Mouse (Mus musculus): ENCODE data around the gene Cdk5rap3. TPM values are rescaled to one million over a fixed set of nuclear protein-coding genes. Genes with fewer than 3 reads are reported as not detected.

Cdk5rap3 gene
- polyA plus RNA-seq, 1 experiment, result 95.5 TPM

DNA sequence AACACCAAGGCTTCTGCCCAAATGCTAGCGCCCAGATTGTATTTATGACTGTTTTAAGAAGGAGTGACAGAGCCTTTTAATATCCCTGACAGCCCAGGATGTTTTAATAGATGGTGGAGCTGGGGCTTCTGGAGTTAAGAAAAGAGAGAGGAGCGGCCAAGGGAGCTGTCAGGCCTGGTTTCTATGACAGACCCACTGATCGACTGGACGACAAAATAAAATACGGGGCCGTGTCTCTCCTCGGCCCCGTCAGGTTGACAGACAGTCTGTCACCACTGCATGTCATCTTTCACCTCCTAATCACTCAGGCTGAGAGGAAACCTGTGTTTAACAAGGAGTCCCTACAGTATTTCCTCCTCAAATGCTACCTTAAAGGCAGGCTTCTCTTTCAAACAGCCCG is 15.0 kb downstream of the Cdk5rap3 start:
- no peaks in the 10 kb centered on the region for H3K4me1 ChIP-seq (replicated peaks; ENCODE audit: control insufficient read depth, insufficient read depth, low read length)
- TF ChIP-seq CTCF (IDR thresholded peaks at IDR 0.05; ENCODE audit: borderline replicate concordance, control insufficient read depth, extremely low read depth, insufficient read depth, low read length, poor library complexity), result no peak
- TF ChIP-seq POLR2A (IDR thresholded peaks at IDR 0.05; ENCODE audit: control insufficient read depth, extremely low read depth, insufficient read depth, low read length, poor library complexity), result no peak
- no peak for DNase-seq
- no peak overlapping the region for H3K4me3 ChIP-seq (ENCODE audit: control insufficient read depth, insufficient read depth, low read length)
- no peaks in the 10 kb centered on the region for H3K27me3 ChIP-seq (ENCODE audit: control insufficient read depth, insufficient read depth, low read length)
- H3K36me3 ChIP-seq (ENCODE audit: control insufficient read depth, insufficient read depth, low read length), result no peaks in the 10 kb centered on the region
- H3K27ac ChIP-seq (ENCODE audit: control insufficient read depth, insufficient read depth, low read length), result no peak overlapping the region
- WGBS, result 92% methylated on average over 9 of the region's 9 CpGs

DNA sequence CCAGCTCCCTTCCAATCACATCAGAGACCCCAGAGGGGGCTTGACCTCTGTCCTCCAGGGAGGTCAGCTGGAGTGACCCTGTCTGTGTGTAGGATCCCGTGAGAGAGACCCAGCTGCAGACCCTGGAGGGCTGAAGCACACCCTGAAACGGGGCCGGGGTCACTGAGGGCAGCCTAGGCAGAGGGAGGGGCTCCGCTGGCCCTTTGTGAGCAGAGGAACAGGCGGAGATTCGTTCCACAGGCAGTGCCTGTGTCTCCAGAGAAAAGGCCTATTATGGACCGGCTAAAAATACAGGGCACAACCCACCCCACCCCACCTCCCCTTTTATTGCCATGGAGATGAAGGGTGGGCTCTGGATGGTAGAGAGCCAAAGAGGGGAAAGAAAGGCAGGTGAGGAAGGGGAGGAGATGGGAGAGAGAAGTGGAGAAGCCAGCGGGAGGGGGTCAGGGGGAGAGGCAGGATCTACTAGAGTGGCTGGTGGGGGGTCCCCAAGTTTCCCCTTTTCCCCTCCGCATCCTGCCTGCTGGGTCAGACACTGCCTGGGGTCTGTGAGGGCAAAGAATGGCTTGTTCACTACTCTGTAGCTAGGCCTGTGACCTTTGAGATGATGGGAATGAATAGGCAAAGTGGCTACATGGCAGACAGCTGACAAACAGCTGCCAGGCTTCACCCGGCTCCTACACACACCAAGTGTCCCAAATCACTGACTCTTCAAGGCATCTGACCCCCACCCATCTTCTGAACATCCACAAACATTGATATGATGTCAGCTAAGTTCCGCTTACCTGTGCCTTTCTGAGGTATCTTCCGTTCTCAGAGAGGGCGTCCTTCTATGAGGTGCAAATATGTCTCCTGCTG is 16.6 kb downstream of the Cdk5rap3 start:
- no peak for DNase-seq
- no peak for TF ChIP-seq POLR2A (IDR thresholded peaks at IDR 0.05; ENCODE audit: control insufficient read depth, extremely low read depth, insufficient read depth, low read length, poor library complexity)
- no peak for TF ChIP-seq CTCF (IDR thresholded peaks at IDR 0.05; ENCODE audit: borderline replicate concordance, control insufficient read depth, extremely low read depth, insufficient read depth, low read length, poor library complexity)
- Histone ChIP-seq H3K4me1 (replicated peaks; ENCODE audit: control insufficient read depth, insufficient read depth, low read length) (no peaks in the 10 kb centered on the region), H3K36me3 (ENCODE audit: control insufficient read depth, insufficient read depth, low read length) (no peaks in the 10 kb centered on the region), H3K27ac (ENCODE audit: control insufficient read depth, insufficient read depth, low read length) (no peak overlapping the region), H3K27me3 (ENCODE audit: control insufficient read depth, insufficient read depth, low read length) (no peaks in the 10 kb centered on the region), H3K4me3 (ENCODE audit: control insufficient read depth, insufficient read depth, low read length) (no peak overlapping the region)
- WGBS, result 87% methylated on average over 13 of the region's 13 CpGs

DNA sequence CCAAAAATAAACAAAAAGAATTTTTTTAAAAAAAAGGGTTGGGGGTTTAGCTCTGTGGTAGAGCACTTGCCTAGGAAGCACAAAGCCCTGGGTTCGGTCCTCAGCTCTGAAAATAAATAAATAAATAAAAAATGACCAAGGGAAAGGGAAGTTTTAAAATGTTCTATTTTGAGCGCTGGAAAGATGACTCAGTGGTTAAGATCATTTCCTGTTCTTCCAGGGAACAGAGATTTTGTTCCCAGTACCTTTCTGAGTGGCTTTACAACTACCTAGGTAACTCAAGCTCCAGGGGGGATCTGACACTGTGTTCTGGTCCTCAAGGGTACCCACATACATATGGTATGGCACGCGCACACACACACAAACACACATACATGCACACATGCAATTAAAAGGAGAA is 20.4 kb downstream of the Cdk5rap3 start:
- no peak for DNase-seq
- Histone ChIP-seq H3K36me3 (ENCODE audit: control insufficient read depth, insufficient read depth, low read length) (no peaks in the 10 kb centered on the region), H3K27me3 (ENCODE audit: control insufficient read depth, insufficient read depth, low read length) (no peaks in the 10 kb centered on the region), H3K4me1 (replicated peaks; ENCODE audit: control insufficient read depth, insufficient read depth, low read length) (no peaks in the 10 kb centered on the region; the same call in 1 of the 2 replicates), H3K27ac (ENCODE audit: control insufficient read depth, insufficient read depth, low read length) (no peak overlapping the region), H3K4me3 (ENCODE audit: control insufficient read depth, insufficient read depth, low read length) (no peak overlapping the region)
- TF ChIP-seq POLR2A (IDR thresholded peaks at IDR 0.05; ENCODE audit: control insufficient read depth, extremely low read depth, insufficient read depth, low read length, poor library complexity), result no peak
- no peak for TF ChIP-seq CTCF (IDR thresholded peaks at IDR 0.05; ENCODE audit: borderline replicate concordance, control insufficient read depth, extremely low read depth, insufficient read depth, low read length, poor library complexity)
- 61% methylated on average over 4 of the region's 4 CpGs for WGBS

DNA sequence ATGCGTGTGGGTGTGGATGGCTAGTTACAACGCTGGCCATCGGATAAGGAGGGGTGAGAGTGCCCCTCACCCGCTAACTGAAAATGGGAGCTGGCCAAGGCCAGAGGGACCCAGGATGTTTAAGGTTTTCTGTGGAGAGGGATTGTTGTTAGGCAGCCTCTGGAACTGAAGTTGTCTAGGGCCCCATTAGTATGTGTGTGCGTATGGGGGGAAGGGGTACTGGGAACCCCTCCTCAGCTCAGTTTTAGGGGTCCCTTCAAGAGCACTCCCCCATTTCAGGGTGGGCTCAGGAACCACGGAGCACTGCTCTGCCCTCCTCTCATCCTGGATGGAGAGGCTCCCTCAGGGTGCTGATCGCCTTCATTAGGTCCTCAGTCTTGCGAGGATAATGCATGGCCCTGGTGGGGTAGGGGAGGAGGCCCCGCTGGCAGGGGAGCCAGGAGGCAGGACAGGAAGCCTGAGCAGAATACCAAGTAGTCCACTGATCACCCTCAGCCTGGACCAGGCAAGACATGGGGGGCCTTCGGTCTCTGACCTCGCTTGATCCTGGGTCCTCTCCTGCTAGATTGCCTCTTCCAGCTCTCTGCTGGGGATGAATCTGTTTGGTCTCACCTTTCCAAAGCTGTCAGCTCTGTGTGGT is 23.0 kb downstream of the Cdk5rap3 start:
- H3K27me3 ChIP-seq (ENCODE audit: control insufficient read depth, insufficient read depth, low read length), result no peaks in the 10 kb centered on the region
- H3K4me3 ChIP-seq (ENCODE audit: control insufficient read depth, insufficient read depth, low read length), result no peak overlapping the region
- TF ChIP-seq CTCF (IDR thresholded peaks at IDR 0.05; ENCODE audit: borderline replicate concordance, control insufficient read depth, extremely low read depth, insufficient read depth, low read length, poor library complexity) (no peak), POLR2A (IDR thresholded peaks at IDR 0.05; ENCODE audit: control insufficient read depth, extremely low read depth, insufficient read depth, low read length, poor library complexity) (no peak)
- DNase-seq, result no peak
- no peaks in the 10 kb centered on the region; the same call in 1 of the 2 replicates for H3K4me1 ChIP-seq (replicated peaks; ENCODE audit: control insufficient read depth, insufficient read depth, low read length)
- H3K36me3 ChIP-seq (ENCODE audit: control insufficient read depth, insufficient read depth, low read length), result no peaks in the 10 kb centered on the region
- 90% methylated on average over 11 of the region's 11 CpGs for WGBS
- no peak overlapping the region for H3K27ac ChIP-seq (ENCODE audit: control insufficient read depth, insufficient read depth, low read length)

DNA sequence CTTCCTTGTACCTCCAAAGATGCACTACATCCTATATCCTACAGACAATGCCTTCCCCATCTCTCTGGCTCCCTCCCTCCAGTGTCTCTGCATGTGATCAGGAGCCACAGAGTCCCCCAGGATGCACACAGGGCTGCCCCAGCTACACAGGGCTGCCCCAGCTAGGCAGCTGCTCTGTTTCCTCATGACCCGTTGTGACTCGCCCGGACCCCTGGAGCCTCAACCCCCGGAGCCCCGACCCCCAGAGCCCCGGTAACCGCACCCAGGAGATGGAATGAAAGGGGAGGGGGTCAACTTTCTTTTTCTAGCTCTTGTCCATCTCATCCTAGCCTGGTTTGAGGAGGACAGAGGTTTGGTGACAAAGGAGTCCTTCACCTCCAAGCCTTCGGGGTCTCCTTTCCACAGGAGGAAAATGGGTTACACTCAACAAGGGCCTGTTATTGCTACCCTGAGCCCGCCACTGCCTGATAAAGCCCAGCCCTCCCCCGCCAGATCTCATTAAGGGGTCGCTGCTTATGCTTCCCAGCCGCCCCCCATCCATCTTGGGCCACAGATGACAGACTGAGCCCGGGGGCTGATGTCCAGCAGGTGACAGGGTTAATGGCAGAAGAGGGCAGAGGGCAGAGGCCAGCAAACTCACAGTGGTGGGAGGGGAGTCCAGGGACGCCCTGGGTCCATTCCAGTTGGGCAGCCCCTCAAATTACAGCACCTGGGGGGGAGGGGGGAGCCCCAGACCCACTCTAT is 24.3 kb downstream of the Cdk5rap3 start:
- H3K36me3 ChIP-seq (ENCODE audit: control insufficient read depth, insufficient read depth, low read length), result no peaks in the 10 kb centered on the region
- H3K27me3 ChIP-seq (ENCODE audit: control insufficient read depth, insufficient read depth, low read length), result no peaks in the 10 kb centered on the region
- WGBS, result 91% methylated on average over 14 of the region's 14 CpGs
- H3K27ac ChIP-seq (ENCODE audit: control insufficient read depth, insufficient read depth, low read length), result no peak overlapping the region
- TF ChIP-seq POLR2A (IDR thresholded peaks at IDR 0.05; ENCODE audit: control insufficient read depth, extremely low read depth, insufficient read depth, low read length, poor library complexity), result no peak
- no peak for TF ChIP-seq CTCF (IDR thresholded peaks at IDR 0.05; ENCODE audit: borderline replicate concordance, control insufficient read depth, extremely low read depth, insufficient read depth, low read length, poor library complexity)
- DNase-seq, result no peak
- peaks cover 3% of the 10 kb centered on the region for H3K4me1 ChIP-seq (replicated peaks; ENCODE audit: control insufficient read depth, insufficient read depth, low read length)
- H3K4me3 ChIP-seq (ENCODE audit: control insufficient read depth, insufficient read depth, low read length), result no peak overlapping the region

DNA sequence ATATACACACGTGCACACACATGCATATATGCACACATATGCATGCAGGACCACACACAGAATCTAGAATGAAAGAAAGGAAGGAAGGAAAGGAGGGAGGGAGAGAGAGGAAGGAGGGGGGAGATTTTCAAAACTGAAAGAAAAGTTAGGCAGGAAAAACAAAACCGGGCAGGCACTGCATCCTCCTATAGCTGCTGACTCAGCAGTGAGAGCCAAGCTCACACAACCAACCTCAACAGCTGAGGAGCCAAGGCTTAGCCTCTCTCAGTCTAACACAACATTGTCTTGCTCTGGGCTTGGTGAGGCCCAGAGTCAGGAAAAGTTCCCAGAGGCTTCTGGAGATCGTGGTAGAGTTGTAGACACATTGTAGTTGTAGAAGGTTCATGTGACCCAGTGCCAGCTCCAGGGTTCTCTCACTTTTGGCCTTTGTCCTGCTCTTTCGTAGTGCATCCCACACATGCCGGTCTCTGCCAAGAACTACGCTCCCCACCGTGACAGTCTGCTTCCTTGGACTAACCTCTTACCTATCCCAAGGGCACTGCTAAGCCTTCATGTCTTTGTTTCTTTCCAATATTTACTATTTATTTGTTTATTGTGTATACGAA is 29.3 kb downstream of the Cdk5rap3 start:
- Histone ChIP-seq H3K4me3 (ENCODE audit: control insufficient read depth, insufficient read depth, low read length) (no peak overlapping the region), H3K4me1 (replicated peaks; ENCODE audit: control insufficient read depth, insufficient read depth, low read length) (peaks cover 4% of the 10 kb centered on the region), H3K27ac (ENCODE audit: control insufficient read depth, insufficient read depth, low read length) (no peak overlapping the region), H3K36me3 (ENCODE audit: control insufficient read depth, insufficient read depth, low read length) (no peaks in the 10 kb centered on the region), H3K27me3 (ENCODE audit: control insufficient read depth, insufficient read depth, low read length) (no peaks in the 10 kb centered on the region)
- WGBS, result 63% methylated on average over 8 of the region's 8 CpGs
- DNase-seq, result no peak
- TF ChIP-seq POLR2A (IDR thresholded peaks at IDR 0.05; ENCODE audit: control insufficient read depth, extremely low read depth, insufficient read depth, low read length, poor library complexity) (no peak), CTCF (IDR thresholded peaks at IDR 0.05; ENCODE audit: borderline replicate concordance, control insufficient read depth, extremely low read depth, insufficient read depth, low read length, poor library complexity) (no peak)
